Mouse (Mus musculus): Measurements from ENCODE around the gene Grm6. TPM values are rescaled to one million over a fixed set of nuclear protein-coding genes. Genes with fewer than 3 reads are reported as not detected.

Gene Grm6
- 37.0 to 44.4 TPM (median 40.0 TPM) in 4 replicates for total RNA-seq (2023; ENCODE audit: inconsistent age)

GRCm38 (mm10) chr11:50850177-50850735 lies at the start of gene Grm6:
Gene Grm6 (plus strand): TSS chr11:50850685.

GRCm38 (mm10) chr11:50827010-50827953 lies 23.2 kb upstream of the Grm6 start, which contains the start of gene Zfp354c:
Gene Zfp354c (minus strand): TSS chr11:50827724.

DNA sequence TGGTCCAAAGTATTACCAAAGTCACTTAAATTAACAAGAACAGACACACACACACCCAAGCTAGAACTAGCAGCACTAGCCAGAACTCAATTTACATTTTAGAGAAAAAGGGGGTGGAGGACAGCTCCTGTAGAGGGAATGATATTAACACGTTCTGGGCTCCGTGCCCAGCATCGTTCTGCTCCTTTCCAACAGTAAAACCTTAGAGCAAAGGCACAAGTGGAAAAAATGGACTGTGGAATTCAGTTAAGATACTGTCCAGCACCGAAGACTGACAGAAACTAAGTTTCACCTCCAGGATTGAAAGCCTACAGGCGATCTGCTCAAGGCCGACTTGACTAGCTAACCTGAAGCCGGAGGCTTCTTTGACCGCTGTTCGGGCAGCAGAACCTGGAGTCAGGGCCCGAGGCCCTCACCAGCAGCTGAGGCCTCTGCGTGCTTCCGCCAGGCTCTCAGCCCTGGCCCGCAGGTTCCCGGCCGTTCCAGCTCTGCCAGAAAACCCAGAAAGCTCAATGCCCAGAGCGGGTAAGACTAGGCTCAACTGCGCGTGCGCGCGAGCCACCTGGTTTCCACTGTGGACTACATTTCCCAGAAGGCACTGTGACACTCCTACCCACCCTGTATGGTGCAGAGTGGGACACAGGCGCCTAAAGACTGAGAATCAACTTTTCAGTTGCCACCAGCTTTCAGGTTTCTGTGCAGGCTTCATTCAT lies 9.3 kb upstream of the Grm6 start, which contains the start of gene Zfp879:
TSS of gene Zfp879 (minus strand) at position 530 of the 713 bp plus-strand sequence.

DNA sequence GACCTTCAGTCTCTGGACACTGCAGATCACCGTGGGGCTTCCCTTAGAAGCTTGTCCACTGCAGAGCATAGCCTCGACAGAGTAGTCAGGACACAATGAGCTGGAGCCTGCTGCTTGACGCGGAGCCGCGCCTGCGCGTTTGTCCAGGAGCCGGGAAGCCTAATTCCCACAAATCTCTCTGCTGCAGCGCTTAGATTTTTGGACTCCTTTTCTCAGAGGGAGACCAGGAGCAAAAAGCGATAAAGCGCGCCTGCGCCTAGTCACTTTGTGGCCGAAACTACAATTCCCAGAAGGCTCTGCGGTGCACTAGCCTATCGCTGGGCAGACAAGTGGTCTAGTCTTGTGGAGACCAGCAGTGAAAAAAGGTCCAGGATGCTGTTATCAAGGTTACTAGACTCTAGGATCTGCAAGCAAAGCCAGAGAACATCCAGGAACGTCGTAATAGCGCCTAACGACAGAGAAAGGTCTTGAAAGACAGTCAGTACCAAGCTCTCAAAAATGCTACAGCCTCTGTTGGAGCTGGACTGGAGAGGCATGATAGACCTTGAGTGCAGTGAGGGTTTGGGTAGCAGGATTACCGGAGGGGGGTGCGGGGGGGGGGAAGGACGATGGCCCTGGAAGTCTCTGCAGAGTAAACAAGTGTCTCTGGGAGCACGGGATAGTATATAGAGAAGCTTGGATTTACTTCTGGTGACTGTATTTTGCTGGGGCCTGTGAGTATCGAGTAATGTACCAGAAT lies 37.1 kb downstream of the Grm6 start, which contains the start of gene Zfp454:
TSS of gene Zfp454 (minus strand) at position 262 of the 739 bp plus-strand sequence.

Other genes with a start within 250 kb of the Grm6 start
- gene Adamts2, start 248.6 kb upstream of the Grm6 start, total RNA-seq (2023; ENCODE audit: inconsistent age), result 1.2 TPM in 1 of 4 replicates, not detected in the others
- gene Zfp354c, start 23.0 kb upstream of the Grm6 start, total RNA-seq (2023; ENCODE audit: inconsistent age), result 5.3 to 7.1 TPM (median 6.5 TPM) in 4 replicates
- 0.39 to 0.51 TPM in 2 of 4 replicates, not detected in the others for gene Zfp879, start 9.1 kb upstream of the Grm6 start, total RNA-seq (2023; ENCODE audit: inconsistent age)
- 0.45 to 0.69 TPM (median 0.48 TPM) in 3 of 4 replicates, not detected in the other for gene Zfp454, start 37.0 kb downstream of the Grm6 start, total RNA-seq (2023; ENCODE audit: inconsistent age)
- gene Zfp2, start 65.5 kb downstream of the Grm6 start, total RNA-seq (2023; ENCODE audit: inconsistent age), result 2.4 to 3.2 TPM (median 2.7 TPM) in 4 replicates
- gene Zfp354b, start 80.9 kb downstream of the Grm6 start, total RNA-seq (2023; ENCODE audit: inconsistent age), result 0.39 to 0.84 TPM (median 0.64 TPM) in 3 of 4 replicates, not detected in the other
- not detected in 4 replicates for gene 4933414I15Rik, start 93.1 kb downstream of the Grm6 start, total RNA-seq (2023; ENCODE audit: inconsistent age)
- gene Prop1, start 103.1 kb downstream of the Grm6 start, total RNA-seq (2023; ENCODE audit: inconsistent age), result not detected in 4 replicates
- gene Olfr1378, start 115.8 kb downstream of the Grm6 start, total RNA-seq (2023; ENCODE audit: inconsistent age), result not detected in 4 replicates
- gene Olfr1377, start 131.3 kb downstream of the Grm6 start, total RNA-seq (2023; ENCODE audit: inconsistent age), result not detected in 4 replicates
- not detected in 4 replicates for gene Olfr51, start 152.9 kb downstream of the Grm6 start, total RNA-seq (2023; ENCODE audit: inconsistent age)
- gene Olfr54, start 163.6 kb downstream of the Grm6 start, total RNA-seq (2023; ENCODE audit: inconsistent age), result not detected in 4 replicates
- gene Olfr1375, start 197.4 kb downstream of the Grm6 start, total RNA-seq (2023; ENCODE audit: inconsistent age), result not detected in 4 replicates
- gene Zfp354a, start 208.6 kb downstream of the Grm6 start, total RNA-seq (2023; ENCODE audit: inconsistent age), result not detected in 4 replicates